Mouse (Mus musculus) heart, embryonic 11.5 days (tissue): ENCODE measurements around the gene Nup37. TPM values are rescaled to one million over a fixed set of nuclear protein-coding genes. Genes with fewer than 3 reads are reported as not detected.

Source experiments
- ATAC-seq: fragments of 200-750 bp; cut with Nextera tagmentation; replicated peaks from 2 replicates; pipeline ENCODE4 v1.8.0; 2017; ENCODE audit warnings: moderate library complexity; ENCODE audit not compliant: insufficient number of reproducible peaks, low FRiP score, low TSS enrichment
- H3K27ac ChIP-seq: fragments of 300-500 bp; sonication (generic); 2 replicates; pipeline ENCODE4 v1.5.1; 2014; ENCODE audit warnings: mild to moderate bottlenecking, low read depth, low read length
- H3K27me3 ChIP-seq: fragments of 300-500 bp; sonication (generic); 2 replicates; pipeline ENCODE4 v1.6.1; 2014; ENCODE audit warnings: mild to moderate bottlenecking, low read length, mixed read lengths; ENCODE audit not compliant: control insufficient read depth, insufficient read depth
- H3K36me3 ChIP-seq: fragments of 300-500 bp; sonication (generic); 2 replicates; pipeline ENCODE4 v1.6.1; 2014; ENCODE audit warnings: mild to moderate bottlenecking, low read length, moderate library complexity, mixed read lengths; ENCODE audit not compliant: control insufficient read depth, insufficient read depth
- H3K4me1 ChIP-seq: fragments of 300-500 bp; sonication (generic); 2 replicates; pipeline ENCODE4 v1.6.1; 2014; ENCODE audit warnings: low read length; ENCODE audit not compliant: control insufficient read depth, insufficient read depth
- H3K4me2 ChIP-seq: fragments of 300-500 bp; sonication (generic); 2 replicates; pipeline ENCODE4 v1.6.1; 2014; ENCODE audit warnings: mild to moderate bottlenecking, moderate library complexity
- H3K4me3 ChIP-seq: fragments of 300-500 bp; sonication (generic); 2 replicates; pipeline ENCODE4 v1.5.1; 2014; ENCODE audit warnings: low read depth, low read length
- H3K9ac ChIP-seq: fragments of 300-500 bp; sonication (generic); 2 replicates; pipeline ENCODE4 v1.6.1; 2014; ENCODE audit warnings: mild to moderate bottlenecking, low read depth, low read length, moderate library complexity
- H3K9me3 ChIP-seq: fragments of 300-500 bp; sonication (generic); replicated peaks from 2 replicates; pipeline ENCODE4 v1.6.1; 2016; ENCODE audit warnings: low read length; ENCODE audit not compliant: control insufficient read depth
- WGBS: fragments of 180-500 bp; shearing (Covaris S2); extraction: QIAGEN DNeasy Blood & Tissue Kit; methylation state at CpG from one replicate; pipeline ENCODE4 v1.1.7; 2014; ENCODE audit not compliant: insufficient replicate concordance; 5-methylcytosine and 5-hydroxymethylcytosine counted together
- polyA plus RNA-seq: library from polyadenylated mRNA; unstranded; fragments of >200 nt; fragmentation: Nextera tagmentation; extraction: Ambion mirVana; gene quantifications from 2 replicates; pipeline ENCODE4 v1.2.1, GENCODE M21; 2014

The Nup37 gene
- polyA plus RNA-seq = 44.2 and 46.7 TPM in 2 replicates

DNA sequence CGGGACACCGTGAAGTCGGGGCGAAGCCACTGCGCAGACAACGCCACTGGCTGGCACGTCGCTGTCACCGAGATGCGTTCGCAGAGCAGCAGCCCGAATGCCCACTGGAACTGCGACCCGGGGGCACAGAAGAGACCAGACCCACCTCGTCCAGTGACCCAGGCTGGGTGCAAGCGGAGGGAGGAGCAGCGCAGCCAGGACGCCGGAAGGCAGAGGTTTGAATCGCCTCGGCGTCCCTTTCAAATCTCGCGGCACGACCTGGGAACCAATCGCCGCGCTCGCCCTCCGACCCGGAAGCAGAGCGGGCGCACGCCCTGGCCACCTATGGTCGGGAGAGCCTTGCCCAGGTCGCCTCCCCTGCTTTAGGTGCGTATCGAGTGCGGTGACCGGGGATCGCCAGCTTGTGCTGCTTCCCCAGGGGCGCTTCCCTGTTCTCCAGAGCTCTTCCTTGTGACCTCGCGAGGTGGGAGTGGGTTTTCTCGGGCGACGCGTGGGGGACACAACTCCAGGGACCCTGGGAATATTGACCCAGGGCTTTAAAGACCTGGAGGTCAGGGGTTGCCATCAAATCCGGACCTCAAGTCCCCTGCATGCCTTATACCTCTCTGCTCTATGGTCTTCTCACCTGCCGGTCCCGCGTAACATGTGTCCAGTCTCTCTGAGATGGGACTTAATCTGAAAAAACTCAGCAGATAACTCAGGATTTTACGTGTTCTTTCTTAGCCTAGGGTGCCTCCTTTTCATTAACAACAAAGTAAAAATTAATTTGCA, at the start of gene Nup37, which contains the start of gene Parpbp:
TSS of gene Nup37 (plus strand) at position 286 of the 771 bp plus-strand sequence.
TSS of gene Parpbp (minus strand) at position 235 of the 771 bp plus-strand sequence.
- WGBS = under 1% methylated on average over 53 of the region's 53 CpGs
- Histone ChIP-seq H3K4me2 (peak within 1 kb of the TSS; percentile 77), H3K27me3 (no peaks in the 10 kb centered on the region), H3K9me3 (no peaks in the 10 kb centered on the region), H3K4me3 (peak within 1 kb of the TSS; percentile 71), H3K27ac (no peak within 1 kb of the TSS), H3K4me1 (peaks cover 14% of the 10 kb centered on the region), H3K36me3 (no peaks in the 10 kb centered on the region; the same call in 1 of the 2 replicates), H3K9ac (peak within 1 kb of the TSS; percentile 87)
- ATAC-seq = peak; percentile 96

DNA sequence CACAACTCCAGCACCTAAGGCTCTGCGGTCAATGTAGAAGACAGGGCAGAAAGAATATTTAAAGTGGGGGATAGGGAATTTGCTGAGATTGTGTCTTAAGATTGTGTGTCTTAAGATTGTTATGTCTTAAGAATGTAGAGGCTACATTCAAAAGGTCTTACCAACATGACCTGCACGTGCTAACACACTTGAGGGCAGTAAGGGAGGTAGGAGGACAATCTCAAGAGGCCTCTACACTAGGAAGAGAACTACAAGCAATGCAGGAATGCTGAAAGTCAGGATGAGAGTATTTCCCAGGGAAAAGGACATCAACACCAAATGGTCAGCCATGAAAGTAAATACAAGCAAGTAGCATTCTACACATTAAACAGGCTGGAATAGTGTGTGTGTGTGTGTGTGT, 40.6 kb upstream of the Nup37 start:
- H3K9ac ChIP-seq = no peak overlapping the region
- no peak overlapping the region for H3K27ac ChIP-seq
- H3K27me3 ChIP-seq = no peaks in the 10 kb centered on the region
- H3K9me3 ChIP-seq = no peaks in the 10 kb centered on the region
- no peak for ATAC-seq
- no peak overlapping the region for H3K4me2 ChIP-seq
- no peaks in the 10 kb centered on the region for H3K4me1 ChIP-seq
- WGBS = 86% methylated on average over 2 of the region's 2 CpGs
- no peak overlapping the region for H3K4me3 ChIP-seq
- no peaks in the 10 kb centered on the region for H3K36me3 ChIP-seq

DNA sequence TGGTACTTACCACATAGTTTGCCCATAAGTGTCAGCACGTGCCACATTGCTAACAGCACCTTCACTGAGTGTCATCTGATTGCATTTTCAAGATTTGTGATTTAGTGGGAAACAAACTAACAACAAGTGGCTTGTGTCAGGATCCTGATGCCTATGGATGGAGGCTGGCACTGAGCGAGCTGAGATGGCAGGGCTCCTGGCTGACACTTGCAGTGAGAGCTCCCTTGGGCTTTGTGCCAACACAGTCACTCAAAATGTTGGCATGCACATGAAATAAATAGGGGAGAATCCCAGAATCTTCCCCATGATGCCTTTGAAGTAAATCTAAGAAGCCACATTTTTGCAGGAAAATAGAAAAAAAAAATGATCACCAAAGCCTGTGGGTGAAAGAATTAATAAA, 33.5 kb upstream of the Nup37 start:
- Histone ChIP-seq H3K36me3 (peaks cover 3% of the 10 kb centered on the region; the same call in 1 of the 2 replicates), H3K27me3 (no peaks in the 10 kb centered on the region), H3K27ac (no peak overlapping the region), H3K9me3 (no peaks in the 10 kb centered on the region), H3K4me1 (no peaks in the 10 kb centered on the region), H3K4me2 (no peak overlapping the region), H3K4me3 (no peak overlapping the region), H3K9ac (no peak overlapping the region)
- 86% methylated on average over 2 of the region's 2 CpGs for WGBS
- no peak for ATAC-seq

DNA sequence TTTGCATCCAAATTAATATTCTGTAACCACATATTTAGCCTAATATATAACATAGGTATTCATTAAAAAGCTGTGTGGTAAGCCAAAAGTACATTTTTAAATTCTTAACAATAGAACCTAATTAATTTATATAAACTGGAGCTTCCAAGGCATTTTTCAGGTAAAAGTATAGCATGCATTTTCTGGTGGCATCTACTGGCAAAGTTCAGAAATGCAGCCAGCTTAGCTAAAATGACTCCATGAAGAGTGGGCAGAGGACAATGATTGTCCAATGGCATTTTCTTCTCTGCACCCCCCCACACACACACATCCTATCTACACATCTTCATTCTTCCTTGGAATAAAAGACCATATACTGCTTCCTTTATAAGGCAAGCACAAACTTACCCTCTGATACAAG, 27.1 kb upstream of the Nup37 start:
- no peaks in the 10 kb centered on the region for H3K4me1 ChIP-seq
- H3K9me3 ChIP-seq = no peaks in the 10 kb centered on the region
- H3K27ac ChIP-seq = no peak overlapping the region
- ATAC-seq = no peak
- H3K4me2 ChIP-seq = no peak overlapping the region
- H3K27me3 ChIP-seq = no peaks in the 10 kb centered on the region
- H3K36me3 ChIP-seq = no peaks in the 10 kb centered on the region; the same call in 1 of the 2 replicates
- H3K9ac ChIP-seq = no peak overlapping the region
- no peak overlapping the region for H3K4me3 ChIP-seq

DNA sequence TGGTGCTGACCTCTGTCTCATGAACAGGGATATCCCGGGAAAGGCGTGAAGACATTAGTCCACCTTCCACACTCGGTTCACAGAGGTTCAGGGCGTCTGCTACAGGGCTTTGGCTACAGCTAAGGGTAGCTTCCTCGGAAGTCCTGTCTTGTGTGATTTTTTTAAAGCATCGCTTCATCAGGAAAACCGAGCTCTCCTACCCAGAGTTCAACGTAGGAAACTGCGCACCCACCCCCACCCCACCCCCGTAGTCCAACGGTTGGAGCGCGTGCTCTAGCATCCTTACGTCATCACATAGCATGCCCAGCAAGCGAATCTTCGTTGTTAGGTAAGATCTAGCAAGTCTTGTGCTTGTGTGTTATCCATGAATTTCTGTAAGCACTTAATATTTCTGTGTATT, 11.2 kb upstream of the Nup37 start:
- no peak overlapping the region for H3K4me2 ChIP-seq
- 95% methylated on average over 16 of the region's 16 CpGs for WGBS
- H3K4me3 ChIP-seq = no peak overlapping the region
- H3K27me3 ChIP-seq = no peaks in the 10 kb centered on the region
- no peak overlapping the region for H3K27ac ChIP-seq
- H3K36me3 ChIP-seq = 0 out of 2 replicates have a peak, but pooled peaks cover 3% of the 10 kb centered on the region
- H3K9ac ChIP-seq = no peak overlapping the region
- no peak for ATAC-seq
- no peaks in the 10 kb centered on the region for H3K9me3 ChIP-seq
- no peaks in the 10 kb centered on the region for H3K4me1 ChIP-seq

DNA sequence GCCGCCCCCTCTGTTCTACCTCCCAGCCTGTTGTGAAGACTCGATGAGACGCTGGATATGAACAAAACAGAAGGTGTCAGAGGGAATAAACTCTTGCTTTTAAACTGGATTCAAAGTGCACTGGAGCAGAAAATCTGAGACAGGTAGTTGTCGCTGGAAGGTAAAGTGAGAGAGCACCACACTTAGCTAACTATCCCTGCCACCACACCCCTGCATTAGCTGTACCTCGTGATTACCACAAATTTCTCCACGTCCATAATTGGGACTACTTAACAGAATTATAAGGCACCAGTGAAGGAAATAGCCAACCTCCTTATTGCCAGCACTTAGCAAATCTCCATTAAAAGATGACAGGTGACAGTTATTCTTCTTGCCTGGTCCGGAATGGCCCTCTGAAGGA, 605 bp upstream of the Nup37 start:
- no peak for ATAC-seq
- 20% methylated on average over 7 of the region's 7 CpGs for WGBS
- H3K4me2 ChIP-seq = peak overlapping the region; percentile 77

DNA sequence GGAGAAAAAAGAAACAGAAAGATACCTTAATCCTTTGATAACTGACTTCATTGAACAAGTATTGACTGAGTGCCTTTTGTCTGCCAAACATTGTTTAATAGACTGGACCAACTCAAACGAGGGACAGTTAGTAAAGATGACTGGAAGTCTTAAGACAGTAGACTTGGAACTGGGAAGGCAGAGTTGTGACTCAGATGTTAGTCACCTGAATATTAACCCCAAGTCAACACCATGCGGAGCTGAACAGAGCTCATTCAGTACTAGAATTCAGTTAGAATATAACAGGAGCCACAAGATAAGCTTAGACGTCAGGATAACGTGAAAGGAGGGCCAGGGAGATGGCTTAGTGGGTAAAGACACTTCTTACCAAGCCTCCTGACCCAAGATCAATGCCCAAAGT, 3.6 kb downstream of the Nup37 start:
- H3K36me3 ChIP-seq = peaks cover 19% of the 10 kb centered on the region
- H3K9ac ChIP-seq = no peak overlapping the region
- peaks cover 12% of the 10 kb centered on the region for H3K4me1 ChIP-seq
- H3K27me3 ChIP-seq = no peaks in the 10 kb centered on the region
- no peak for ATAC-seq
- no peak overlapping the region for H3K4me2 ChIP-seq
- no peak overlapping the region for H3K4me3 ChIP-seq
- H3K9me3 ChIP-seq = no peaks in the 10 kb centered on the region
- H3K27ac ChIP-seq = no peak overlapping the region
- WGBS = 77% methylated on average over 4 of the region's 4 CpGs

More for the DNA sequence above, 605 bp upstream of the Nup37 start:
- Histone ChIP-seq H3K9me3 (no peaks in the 10 kb centered on the region), H3K4me3 (peak overlapping the region; percentile 71), H3K4me1 (peaks cover 14% of the 10 kb centered on the region), H3K9ac (peak overlapping the region; percentile 87), H3K27ac (no peak overlapping the region), H3K36me3 (no peaks in the 10 kb centered on the region; the same call in 1 of the 2 replicates), H3K27me3 (no peaks in the 10 kb centered on the region)

DNA sequence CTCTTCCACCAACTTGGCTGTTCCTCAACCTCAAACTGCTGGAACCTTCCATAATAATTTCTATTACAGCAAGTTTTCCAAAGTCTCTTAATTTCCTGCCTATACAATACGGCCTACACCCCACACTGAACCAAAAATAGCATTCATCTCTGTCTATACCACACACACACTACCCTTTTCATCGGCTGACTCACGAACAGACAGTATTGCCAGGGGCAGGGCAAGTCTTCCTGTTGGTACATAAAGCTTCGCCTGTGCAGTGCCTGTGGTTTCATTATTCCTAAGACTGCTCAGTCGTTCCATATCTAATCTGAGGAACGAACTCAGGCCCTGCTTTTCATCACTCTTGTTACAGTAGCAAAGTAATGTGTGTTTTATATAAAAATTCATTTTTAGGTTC, 4.9 kb downstream of the Nup37 start:
- ATAC-seq = no peak
- no peak overlapping the region for H3K27ac ChIP-seq
- peaks cover 19% of the 10 kb centered on the region for H3K36me3 ChIP-seq
- no peaks in the 10 kb centered on the region for H3K9me3 ChIP-seq
- H3K4me3 ChIP-seq = no peak overlapping the region
- no peak overlapping the region for H3K4me2 ChIP-seq
- no peaks in the 10 kb centered on the region for H3K27me3 ChIP-seq
- no peak overlapping the region for H3K9ac ChIP-seq
- peaks cover 4% of the 10 kb centered on the region; the same call in 1 of the 2 replicates for H3K4me1 ChIP-seq
- WGBS = 86% methylated on average over 6 of the region's 6 CpGs

DNA sequence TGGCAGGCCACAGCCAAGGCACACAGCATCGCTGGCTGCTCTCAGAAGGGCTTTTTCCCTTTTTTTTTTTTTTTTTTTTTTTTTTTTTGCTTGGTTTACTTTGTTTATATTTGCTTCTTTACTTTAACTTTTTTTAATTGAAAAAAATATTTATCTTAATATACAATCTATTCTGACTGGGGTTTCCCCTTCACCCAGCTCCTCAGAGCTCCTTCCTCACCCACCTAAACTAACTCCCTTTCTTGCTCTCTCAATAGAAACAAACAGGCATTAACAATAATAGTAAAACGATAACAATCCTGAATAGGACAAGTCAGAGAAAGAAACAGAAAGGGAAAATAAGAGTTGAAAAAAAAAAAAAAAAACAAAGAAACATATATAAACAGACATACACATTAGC, 15.3 kb downstream of the Nup37 start:
- ATAC-seq = no peak
- 98% methylated on average over 2 of the region's 2 CpGs for WGBS

More for the DNA sequence above, 15.3 kb downstream of the Nup37 start:
- Histone ChIP-seq H3K36me3 (peaks cover 16% of the 10 kb centered on the region), H3K9ac (no peak overlapping the region), H3K27me3 (no peaks in the 10 kb centered on the region), H3K4me3 (no peak overlapping the region), H3K9me3 (no peaks in the 10 kb centered on the region), H3K4me2 (no peak overlapping the region), H3K27ac (no peak overlapping the region), H3K4me1 (no peaks in the 10 kb centered on the region)
